Mouse (Mus musculus) erythroblast, embryonic 14.5 days (primary cell): ENCODE results near the gene Map7d2.

Source experiments
- GATA1 ChIP-seq: IDR thresholded peaks from 2 replicates; pipeline ENCODE4 v1.6.1; 2012; ENCODE audit warnings: low read length, inconsistent platforms, mixed read lengths
- TAL1 ChIP-seq: IDR thresholded peaks from 3 replicates; pipeline ENCODE4 v1.6.1; 2012; ENCODE audit warnings: low read length, inconsistent platforms, mixed read lengths

GRCm38 (mm10) chrX:159484247-159484646, 69.9 kb downstream of the Map7d2 start:
- TF ChIP-seq GATA1: no peak
- TF ChIP-seq TAL1: no peak
